10 mouse cellular contexts compared by ENCODE assay signal in the genomic region with DNA sequence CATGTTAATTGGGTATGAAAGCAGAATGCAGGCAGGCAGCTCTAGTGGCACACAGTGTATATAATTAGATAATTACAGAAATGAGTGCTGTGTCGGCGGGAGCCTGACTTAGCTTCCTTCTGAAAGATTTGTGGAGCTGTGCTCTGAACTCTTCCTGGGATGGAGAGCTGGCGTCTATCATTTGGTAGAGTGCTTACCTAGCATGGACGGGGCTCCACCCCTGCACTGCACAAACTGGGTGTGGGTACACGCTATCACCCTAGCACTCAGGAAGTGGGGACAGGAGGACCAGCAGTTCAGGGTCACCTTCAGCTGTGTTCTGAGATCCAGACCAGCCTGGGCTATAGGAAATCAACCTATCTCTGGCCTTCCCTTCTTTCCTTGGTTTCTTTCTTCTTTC. TPM values are rescaled to one million over a fixed set of nuclear protein-coding genes. Genes with fewer than 3 reads are reported as not detected.
DNase-seq lines count a peak whose midpoint lies in the region; ATAC-seq lines count a peak whose summit lies in the region.
"Had no signal": no experiment of that assay in that cellular context is flagged by ENCODE, and none has a peak within 500 bp of the region (broad histone marks: within the 10 kb centered on the region; RNA-seq: fewer than 3 reads in every experiment).

No protein-coding gene starts in this region.

- peaks cover 21% of the 10 kb centered on the region for H3K36me3 ChIP-seq in heart, embryonic 10.5 days
- H3K36me3 ChIP-seq in megakaryocyte, embryonic 14.5 days (replicated peaks; ENCODE audit: low read length), result peaks cover 33% of the 10 kb centered on the region
- H3K36me3 ChIP-seq in limb, embryonic 12.5 days, result peaks cover 18% of the 10 kb centered on the region
- no peaks in the 10 kb centered on the region; the same call in 1 of the 2 replicates for H3K36me3 ChIP-seq in neural tube, embryonic 14.5 days (ENCODE audit: control insufficient read depth, insufficient read depth, low read length)

- no peak for ATAC-seq in megakaryocyte, adult 5-6 weeks (ENCODE audit: poor library complexity, severe bottlenecking)
- ATAC-seq in limb, embryonic 12.5 days (ENCODE audit: insufficient number of reproducible peaks, insufficient read depth, low FRiP score, low TSS enrichment, low read depth), result no peak
- ATAC-seq in neural tube, embryonic 14.5 days (ENCODE audit: low read depth), result no peak

- H3K4me1 ChIP-seq in heart, embryonic 10.5 days, result peaks cover 24% of the 10 kb centered on the region
- peaks cover 53% of the 10 kb centered on the region for H3K4me1 ChIP-seq in megakaryocyte, embryonic 14.5 days
- H3K4me1 ChIP-seq in limb, embryonic 12.5 days (replicated peaks), result peaks cover 14% of the 10 kb centered on the region
- H3K4me1 ChIP-seq in neural tube, embryonic 14.5 days (ENCODE audit: control insufficient read depth, insufficient read depth, low read length), result peaks cover 4% of the 10 kb centered on the region; the same call in 1 of the 2 replicates

- peak overlapping the region; percentile 56 for H3K4me2 ChIP-seq in limb, embryonic 12.5 days
- peak overlapping the region; percentile 60; the same call in 1 of the 2 replicates for H3K4me2 ChIP-seq in neural tube, embryonic 14.5 days (ENCODE audit: low read depth, low read length)

- peak overlapping the region; percentile 82; the same call in 1 of the 2 replicates for H3K4me3 ChIP-seq in heart, embryonic 10.5 days
- H3K4me3 ChIP-seq in megakaryocyte, embryonic 14.5 days (replicated peaks), result peak overlapping the region; percentile 50
- peak overlapping the region; percentile 72 for H3K4me3 ChIP-seq in limb, embryonic 12.5 days (replicated peaks)
- no peak overlapping the region for H3K4me3 ChIP-seq in neural tube, embryonic 14.5 days (ENCODE audit: low read depth, low read length)

- peaks cover 3% of the 10 kb centered on the region; the same call in 1 of the 2 replicates for H3K27me3 ChIP-seq in heart, embryonic 10.5 days (ENCODE audit: insufficient read depth, poor library complexity, severe bottlenecking)
- H3K27me3 ChIP-seq in megakaryocyte, embryonic 14.5 days (replicated peaks), result peaks cover 3% of the 10 kb centered on the region
- H3K27me3 ChIP-seq in limb, embryonic 12.5 days, result 0 out of 2 replicates have a peak, but pooled peaks cover 2% of the 10 kb centered on the region
- no peaks in the 10 kb centered on the region for H3K27me3 ChIP-seq in neural tube, embryonic 14.5 days (ENCODE audit: control insufficient read depth, insufficient read depth, low read length)

- no peak for DNase-seq in heart, embryonic 10.5 days (ENCODE audit: low spot score)
- DNase-seq in heart, adult 9 months (ENCODE audit: low spot score in 2 of 2), result no peak
- no peak for DNase-seq in gastrocnemius, postnatal 4 days (ENCODE audit: low spot score in 2 of 2)
- DNase-seq in adipocyte (ENCODE audit: low spot score), result no peak
- DNase-seq: cerebellum, adult 11 months had no signal

- no peak overlapping the region for H3K9ac ChIP-seq in limb, embryonic 12.5 days (replicated peaks)
- H3K9ac ChIP-seq in neural tube, embryonic 14.5 days (replicated peaks; ENCODE audit: low read depth, low read length), result no peak overlapping the region

- H3K27ac ChIP-seq in heart, embryonic 10.5 days, result 0 out of 2 replicates have a peak overlapping the region, but pooled peaks have one; percentile 56
- H3K27ac ChIP-seq in limb, embryonic 12.5 days, result no peak overlapping the region
- no peak overlapping the region for H3K27ac ChIP-seq in neural tube, embryonic 14.5 days (ENCODE audit: low read depth, low read length)

- no peaks in the 10 kb centered on the region for H3K9me3 ChIP-seq in heart, embryonic 10.5 days
- no peaks in the 10 kb centered on the region for H3K9me3 ChIP-seq in megakaryocyte, embryonic 14.5 days
- H3K9me3 ChIP-seq in limb, embryonic 12.5 days, result no peaks in the 10 kb centered on the region
- no peaks in the 10 kb centered on the region for H3K9me3 ChIP-seq in neural tube, embryonic 14.5 days (ENCODE audit: control insufficient read depth, low read length)

- WGBS in heart, embryonic 10.5 days, result 82% methylated on average over 5 of the region's 5 CpGs
- 81% methylated on average over 5 of the region's 5 CpGs for WGBS in limb, embryonic 12.5 days
- WGBS in neural tube, embryonic 14.5 days, result 74% methylated on average over 5 of the region's 5 CpGs

RNA-seq across cellular contexts. Expression of a gene that starts 1.2 kb away (rescaled TPM):
- polyA plus RNA-seq in heart, embryonic 10.5 days (2016; fragmentation: Nextera tagmentation; extraction: Ambion mirVana), result 93.9 and 123 TPM in 2 replicates
- polyA plus RNA-seq in megakaryocyte, embryonic 14.5 days (2012; ENCODE audit: insufficient read depth, low replicate concordance), result 63.2 and 162 TPM in 2 replicates
- total RNA-seq in megakaryocyte, adult 5-6 weeks (2015), result 7.4 and 7.8 TPM in 2 replicates
- total RNA-seq in megakaryocyte, adult 5-6 weeks (2017), result 3.9 and 8.5 TPM in 2 replicates
- 67.5 and 69.9 TPM in 2 replicates for polyA plus RNA-seq in limb, embryonic 12.5 days (2016; fragmentation: Nextera tagmentation; extraction: Ambion mirVana)
- polyA plus RNA-seq in neural tube, embryonic 14.5 days (2014; fragmentation: Nextera tagmentation; extraction: Ambion mirVana), result 28.3 and 34.8 TPM in 2 replicates
- total RNA-seq in gastrocnemius, postnatal 4 days (2021), result 10 to 100 TPM; 64.5 to 72.5 TPM

RNA-seq across cellular contexts. Expression of a gene that starts 33.8 kb away (rescaled TPM):
- polyA plus RNA-seq in heart, embryonic 10.5 days (2016; fragmentation: Nextera tagmentation; extraction: Ambion mirVana), result 0.23 and 0.53 TPM in 2 replicates
- 1.3 and 1.9 TPM in 2 replicates for polyA plus RNA-seq in megakaryocyte, embryonic 14.5 days (2012; ENCODE audit: insufficient read depth, low replicate concordance)
- total RNA-seq in megakaryocyte, adult 5-6 weeks (2015), result 0.39 TPM in 1 of 2 replicates, not detected in the other
- not detected in 2 replicates for total RNA-seq in megakaryocyte, adult 5-6 weeks (2017)
- polyA plus RNA-seq in limb, embryonic 12.5 days (2016; fragmentation: Nextera tagmentation; extraction: Ambion mirVana), result 0.49 and 1.1 TPM in 2 replicates
- 0.27 and 0.72 TPM in 2 replicates for polyA plus RNA-seq in neural tube, embryonic 14.5 days (2014; fragmentation: Nextera tagmentation; extraction: Ambion mirVana)
- under 1 TPM; 0.26 to 0.56 TPM for total RNA-seq in gastrocnemius, postnatal 4 days (2021)

RNA-seq across cellular contexts. Expression of a gene that starts 34.0 kb away (rescaled TPM):
- polyA plus RNA-seq in heart, embryonic 10.5 days (2016; fragmentation: Nextera tagmentation; extraction: Ambion mirVana), result 39.6 and 43.9 TPM in 2 replicates
- polyA plus RNA-seq in megakaryocyte, embryonic 14.5 days (2012; ENCODE audit: insufficient read depth, low replicate concordance), result 20.7 and 53.5 TPM in 2 replicates
- 35.3 and 51.3 TPM in 2 replicates for total RNA-seq in megakaryocyte, adult 5-6 weeks (2015)
- 32.2 and 35.8 TPM in 2 replicates for total RNA-seq in megakaryocyte, adult 5-6 weeks (2017)
- polyA plus RNA-seq in limb, embryonic 12.5 days (2016; fragmentation: Nextera tagmentation; extraction: Ambion mirVana), result 44.7 and 47.6 TPM in 2 replicates
- polyA plus RNA-seq in neural tube, embryonic 14.5 days (2014; fragmentation: Nextera tagmentation; extraction: Ambion mirVana), result 63.7 and 72.3 TPM in 2 replicates
- 10 to 100 TPM; 25.6 to 27.7 TPM for total RNA-seq in gastrocnemius, postnatal 4 days (2021)

RNA-seq across cellular contexts. Expression of a gene that starts 34.4 kb away (rescaled TPM):
- polyA plus RNA-seq in heart, embryonic 10.5 days (2016; fragmentation: Nextera tagmentation; extraction: Ambion mirVana), result 16.5 and 18.3 TPM in 2 replicates
- polyA plus RNA-seq in megakaryocyte, embryonic 14.5 days (2012; ENCODE audit: insufficient read depth, low replicate concordance), result 8.9 and 18.5 TPM in 2 replicates
- total RNA-seq in megakaryocyte, adult 5-6 weeks (2015), result 13.6 and 16.3 TPM in 2 replicates
- total RNA-seq in megakaryocyte, adult 5-6 weeks (2017), result 12.5 and 14.5 TPM in 2 replicates
- polyA plus RNA-seq in limb, embryonic 12.5 days (2016; fragmentation: Nextera tagmentation; extraction: Ambion mirVana), result 26.6 and 28.4 TPM in 2 replicates
- 9.4 and 12.2 TPM in 2 replicates for polyA plus RNA-seq in neural tube, embryonic 14.5 days (2014; fragmentation: Nextera tagmentation; extraction: Ambion mirVana)
- 10 to 100 TPM; 12.7 to 16.6 TPM for total RNA-seq in gastrocnemius, postnatal 4 days (2021)

RNA-seq across cellular contexts. Expression of a gene that starts 38.8 kb away (rescaled TPM):
- polyA plus RNA-seq in heart, embryonic 10.5 days (2016; fragmentation: Nextera tagmentation; extraction: Ambion mirVana), result 5.8 and 9.5 TPM in 2 replicates
- 5.0 and 5.5 TPM in 2 replicates for polyA plus RNA-seq in megakaryocyte, embryonic 14.5 days (2012; ENCODE audit: insufficient read depth, low replicate concordance)
- 0.75 and 1.4 TPM in 2 replicates for total RNA-seq in megakaryocyte, adult 5-6 weeks (2015)
- 0.29 and 0.45 TPM in 2 replicates for total RNA-seq in megakaryocyte, adult 5-6 weeks (2017)
- 2.4 and 3.5 TPM in 2 replicates for polyA plus RNA-seq in limb, embryonic 12.5 days (2016; fragmentation: Nextera tagmentation; extraction: Ambion mirVana)
- polyA plus RNA-seq in neural tube, embryonic 14.5 days (2014; fragmentation: Nextera tagmentation; extraction: Ambion mirVana), result 7.6 and 10.0 TPM in 2 replicates
- 10 to 100 TPM; 26.2 to 27.9 TPM for total RNA-seq in gastrocnemius, postnatal 4 days (2021)
- total RNA-seq: monocyte, adult 5-6 weeks had no signal
